Mouse (Mus musculus) G1E (cell line): Measurements from ENCODE around the gene Kdm1b.

Experiments used
- CTCF ChIP-seq: IDR thresholded peaks from 2 replicates; pipeline ENCODE4 v1.5.1; 2012; ENCODE audit warnings: low read depth, low read length, inconsistent platforms, mixed read lengths
- GATA1 ChIP-seq: IDR thresholded peaks from 2 replicates; pipeline ENCODE4 v1.6.1; 2012; ENCODE audit warnings: borderline replicate concordance, low read length, inconsistent platforms, mixed read lengths
- POLR2AphosphoS5 ChIP-seq: IDR thresholded peaks from 2 replicates; pipeline ENCODE4 v1.6.1; 2012; ENCODE audit warnings: low read depth, low read length, inconsistent platforms; ENCODE audit not compliant: insufficient replicate concordance
- TAL1 ChIP-seq: conservative IDR thresholded peaks from 2 replicates; pipeline ENCODE4 v1.6.1; 2012; ENCODE audit warnings: low read depth, low read length, inconsistent platforms, mixed read lengths

DNA sequence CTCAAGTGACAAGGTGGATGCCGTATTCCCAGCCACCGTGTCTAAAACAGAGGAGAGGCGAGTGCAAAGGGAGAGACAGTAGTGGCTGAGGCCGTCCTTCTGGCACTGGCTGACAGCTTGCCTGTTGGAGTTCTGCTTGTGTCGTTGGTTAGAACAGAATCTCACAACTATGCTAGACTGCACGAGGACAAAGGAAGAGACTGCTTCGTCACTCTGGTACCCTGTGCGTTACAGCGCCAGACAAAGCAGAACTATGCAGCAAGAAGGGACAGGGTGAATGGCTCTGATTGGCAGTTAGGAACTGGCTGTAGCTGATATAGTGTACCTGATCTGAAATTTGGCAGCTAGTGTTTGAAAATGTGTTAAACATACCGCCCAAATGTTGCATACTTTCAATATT is 10.7 kb downstream of the Kdm1b start:
- TF ChIP-seq GATA1, result no peak
- no peak for TF ChIP-seq CTCF
- TF ChIP-seq TAL1, result no peak
- TF ChIP-seq POLR2AphosphoS5, result no peak
